Comparison of ENCODE assay signal across 22 mouse cellular contexts in genomic region chr4:151528436-151528835, GRCm38 (mm10).
DNase-seq lines count a peak whose midpoint lies in the region; ATAC-seq and TF ChIP-seq lines count a peak whose summit lies in the region.
"Had no signal": no experiment of that assay in that cellular context is flagged by ENCODE, and none has a peak within 500 bp of the region (broad histone marks: within the 10 kb centered on the region; RNA-seq: fewer than 3 reads in every experiment).

No protein-coding gene starts in this region.

- H3K4me1 ChIP-seq in forebrain, postnatal 0 days (ENCODE audit: insufficient read depth): no peaks in the 10 kb centered on the region
- no peaks in the 10 kb centered on the region for H3K4me1 ChIP-seq in forebrain, embryonic 13.5 days
- H3K4me1 ChIP-seq in midbrain, embryonic 11.5 days (ENCODE audit: control insufficient read depth, insufficient read depth, low read length): no peaks in the 10 kb centered on the region
- H3K4me1 ChIP-seq in midbrain, embryonic 16.5 days (ENCODE audit: control insufficient read depth, insufficient read depth, low read length): no peaks in the 10 kb centered on the region

- no peak overlapping the region for H3K9ac ChIP-seq in forebrain, postnatal 0 days
- H3K9ac ChIP-seq in forebrain, embryonic 13.5 days: no peak overlapping the region
- H3K9ac ChIP-seq in midbrain, embryonic 11.5 days (ENCODE audit: low read length): no peak overlapping the region
- H3K9ac ChIP-seq in midbrain, embryonic 16.5 days (ENCODE audit: low read depth, low read length): no peak overlapping the region

- H3K36me3 ChIP-seq in forebrain, postnatal 0 days (ENCODE audit: insufficient read depth): no peaks in the 10 kb centered on the region
- H3K36me3 ChIP-seq in forebrain, embryonic 13.5 days (ENCODE audit: poor library complexity, severe bottlenecking): no peaks in the 10 kb centered on the region
- H3K36me3 ChIP-seq in midbrain, embryonic 11.5 days (ENCODE audit: control insufficient read depth, insufficient read depth, low read length): no peaks in the 10 kb centered on the region
- H3K36me3 ChIP-seq in midbrain, embryonic 16.5 days (ENCODE audit: control insufficient read depth, insufficient read depth, low read length): no peaks in the 10 kb centered on the region
- H3K36me3 ChIP-seq: G1E had no signal

- WGBS in forebrain, postnatal 0 days: 69% methylated on average over 4 of the region's 4 CpGs
- WGBS in forebrain, embryonic 13.5 days: 89% methylated on average over 4 of the region's 4 CpGs
- 82% methylated on average over 4 of the region's 4 CpGs for WGBS in midbrain, embryonic 11.5 days
- 94% methylated on average over 4 of the region's 4 CpGs for WGBS in midbrain, embryonic 16.5 days

- H3K27ac ChIP-seq in forebrain, postnatal 0 days (ENCODE audit: low read depth, low read length): no peak overlapping the region
- no peak overlapping the region for H3K27ac ChIP-seq in forebrain, embryonic 13.5 days
- no peak overlapping the region for H3K27ac ChIP-seq in midbrain, embryonic 11.5 days (ENCODE audit: low read depth, low read length)
- H3K27ac ChIP-seq in midbrain, embryonic 16.5 days (ENCODE audit: low read length): no peak overlapping the region

- no peak overlapping the region for H3K4me2 ChIP-seq in forebrain, postnatal 0 days (ENCODE audit: low read depth)
- H3K4me2 ChIP-seq in forebrain, embryonic 13.5 days: no peak overlapping the region
- H3K4me2 ChIP-seq in midbrain, embryonic 11.5 days: no peak overlapping the region
- no peak overlapping the region for H3K4me2 ChIP-seq in midbrain, embryonic 16.5 days (ENCODE audit: low read length)

- no peaks in the 10 kb centered on the region for H3K27me3 ChIP-seq in forebrain, postnatal 0 days (ENCODE audit: insufficient read depth, low read length)
- H3K27me3 ChIP-seq in forebrain, embryonic 13.5 days: no peaks in the 10 kb centered on the region
- H3K27me3 ChIP-seq in midbrain, embryonic 11.5 days (ENCODE audit: control insufficient read depth, insufficient read depth, low read length): no peaks in the 10 kb centered on the region
- H3K27me3 ChIP-seq in midbrain, embryonic 16.5 days (ENCODE audit: control insufficient read depth, insufficient read depth, low read depth, low read length): no peaks in the 10 kb centered on the region
- H3K27me3 ChIP-seq: CH12.LX, Patski had no signal

- no peak for TF ChIP-seq CTCF in forebrain, postnatal 0 days (IDR thresholded peaks at IDR 0.05; ENCODE audit: low read depth)
- no peak for TF ChIP-seq CTCF in brain, embryonic 14.5 days (IDR thresholded peaks at IDR 0.05; ENCODE audit: borderline replicate concordance, extremely low read depth, insufficient read depth, insufficient read length)

- peak; percentile 61 for DNase-seq in forebrain, postnatal 0 days
- DNase-seq in midbrain, embryonic 11.5 days (ENCODE audit: low spot score, missing footprints): peak; percentile 53
- peak; percentile 42 for DNase-seq in brain, embryonic 14.5 days (ENCODE audit: low read depth)
- DNase-seq in yolk sac, embryonic 10.5 days (ENCODE audit: low spot score): no peak
- DNase-seq: adrenal gland, adult 2 months; adrenal gland, adult 8-10 months; adrenal gland, postnatal 10 days; adrenal gland, postnatal 14 days; adrenal gland, postnatal 25 days; adrenal gland, postnatal 36 days; B cell, adult 2 months; cerebellum, adult 11 months; cerebellum, adult 11-12 months; cerebellum, adult 18-20 months; cerebellum, adult 2 months had no signal

- ATAC-seq in forebrain, postnatal 0 days: no peak
- ATAC-seq in forebrain, embryonic 13.5 days: no peak
- ATAC-seq in midbrain, embryonic 11.5 days (ENCODE audit: low FRiP score): no peak
- no peak for ATAC-seq in midbrain, embryonic 16.5 days
- ATAC-seq: activated CD4-positive, CD25-positive, alpha-beta regulatory T cell, adult 4 months; CD4-positive, CD25-positive, alpha-beta regulatory T cell, adult 4 months; Patski had no signal

- no peaks in the 10 kb centered on the region for H3K9me3 ChIP-seq in forebrain, postnatal 0 days (ENCODE audit: low read length)
- no peaks in the 10 kb centered on the region for H3K9me3 ChIP-seq in forebrain, embryonic 13.5 days (replicated peaks)
- no peaks in the 10 kb centered on the region for H3K9me3 ChIP-seq in midbrain, embryonic 11.5 days (ENCODE audit: control insufficient read depth, low read length)
- H3K9me3 ChIP-seq in midbrain, embryonic 16.5 days (replicated peaks; ENCODE audit: control insufficient read depth, low read length, poor library complexity, severe bottlenecking): no peaks in the 10 kb centered on the region

- no peak overlapping the region for H3K4me3 ChIP-seq in forebrain, postnatal 0 days (ENCODE audit: low read depth, low read length)
- H3K4me3 ChIP-seq in forebrain, embryonic 13.5 days: no peak overlapping the region
- H3K4me3 ChIP-seq in midbrain, embryonic 11.5 days (ENCODE audit: low read depth, low read length): no peak overlapping the region
- no peak overlapping the region for H3K4me3 ChIP-seq in midbrain, embryonic 16.5 days (ENCODE audit: low read depth, low read length)

- no peak for TF ChIP-seq POLR2A in brain, embryonic 14.5 days (IDR thresholded peaks at IDR 0.05; ENCODE audit: borderline replicate concordance, extremely low read depth, insufficient read depth, insufficient read length, poor library complexity, severe bottlenecking)
